Mouse (Mus musculus) ES-Bruce4 (cell line): Measurements from ENCODE around the gene Mme.

Experiments used
- CTCF ChIP-seq: IDR thresholded peaks from one replicate; pipeline ENCODE4 v1.8.1; 2011; ENCODE audit warnings: low read depth, low read length
- EP300 ChIP-seq: IDR thresholded peaks from 2 replicates; pipeline ENCODE4 v1.6.1; 2011; ENCODE audit warnings: low read depth, low read length; ENCODE audit not compliant: insufficient read depth
- POLR2A ChIP-seq: IDR thresholded peaks from one replicate; pipeline ENCODE4 v1.8.1; 2011; ENCODE audit warnings: low read length; ENCODE audit not compliant: insufficient read depth

- TF ChIP-seq POLR2A (no peak), CTCF (no peak), EP300 (no peak)
Measured at GRCm38 (mm10) chr3:63223676-63224075, 17.7 kb upstream of the Mme start.
